Mouse (Mus musculus): ENCODE results near the gene Topors.
A peak's percentile ranks its signal among the peaks of the same experiment; 100 is the strongest.

The Topors gene

DNA sequence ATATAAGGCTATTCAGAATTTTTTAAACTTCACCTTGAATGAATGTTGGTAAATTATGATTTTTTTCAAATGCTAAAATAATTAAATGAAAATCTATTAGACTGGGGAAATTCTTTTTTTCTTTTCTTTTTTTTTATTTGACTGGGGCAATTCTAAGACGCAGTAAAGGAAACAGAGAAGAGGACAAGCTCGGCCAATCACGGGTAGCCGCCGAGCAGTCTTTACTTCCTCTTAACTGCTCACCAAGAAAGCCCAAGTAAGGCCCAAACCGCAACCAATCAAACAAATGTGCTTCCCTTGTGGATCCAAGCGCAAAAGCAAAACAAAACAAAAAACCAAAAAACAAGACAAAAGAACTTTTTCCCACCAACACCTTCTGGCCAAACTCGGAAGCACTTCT, 25.6 kb downstream of the Topors start:
- no peak for DNase-seq

DNA sequence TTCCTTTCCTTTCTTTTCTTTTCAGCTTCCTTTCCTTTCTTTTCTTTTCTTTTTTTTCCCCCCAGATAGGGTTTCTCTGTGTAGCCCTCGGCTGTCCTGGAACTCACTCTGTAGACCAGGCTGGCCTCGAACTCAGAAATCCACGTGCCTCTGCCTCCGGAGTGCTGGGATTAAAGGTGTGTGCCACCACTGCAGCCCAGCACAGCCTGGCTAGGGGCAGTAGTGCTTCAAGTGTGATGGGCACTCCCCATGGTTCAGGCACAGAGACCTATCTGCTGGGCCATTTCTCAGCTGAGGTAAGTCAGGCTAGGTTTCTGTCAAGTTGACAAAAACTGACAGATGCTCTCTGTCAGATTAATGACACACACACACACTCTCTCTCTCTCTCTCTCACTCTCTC, 26.6 kb downstream of the Topors start:
- no peak for DNase-seq

DNA sequence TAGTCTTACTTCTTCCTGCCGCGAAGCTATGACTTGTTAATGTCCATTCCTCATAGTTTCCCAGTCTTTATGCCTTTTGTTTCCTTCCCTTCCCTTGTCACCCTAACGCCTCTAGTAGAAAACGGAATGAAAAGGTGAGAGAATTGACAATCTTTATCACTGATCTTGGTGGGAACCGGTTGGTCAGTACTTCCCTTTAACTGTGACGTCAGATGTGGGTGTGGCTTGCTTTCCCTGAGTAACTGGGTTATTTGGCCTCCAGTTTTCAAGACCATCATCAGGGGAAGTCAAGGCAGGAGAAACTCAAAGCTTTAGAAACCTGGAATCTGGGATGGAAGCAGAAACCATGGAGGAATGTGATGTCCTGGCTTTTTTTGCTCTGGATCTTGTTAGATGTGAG, 27.7 kb downstream of the Topors start:
- peak in 1 of 2 experiments; percentile 22 for DNase-seq

DNA sequence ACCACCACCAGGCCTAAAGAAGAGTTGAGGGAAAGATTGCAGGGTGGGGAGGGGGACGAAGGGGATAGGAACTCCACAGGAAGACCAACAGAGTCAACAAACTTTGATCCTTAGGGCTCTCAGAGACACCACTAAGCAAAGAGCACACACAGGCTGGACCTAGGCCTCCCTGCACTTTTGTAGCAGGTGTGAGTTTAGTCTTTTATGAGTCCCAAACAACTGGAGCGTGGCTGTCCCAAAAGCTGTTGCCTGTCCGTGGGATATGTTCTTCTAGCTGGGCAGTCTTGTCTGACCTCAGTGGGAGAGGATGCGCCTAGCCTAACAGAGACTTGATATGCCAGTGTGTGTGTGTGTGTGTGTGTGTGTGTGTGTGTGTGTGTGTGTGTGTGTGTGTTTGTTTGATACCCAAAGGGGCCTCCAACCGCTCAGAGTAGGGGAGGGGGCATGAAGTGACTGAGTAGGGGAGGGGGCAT, 29.3 kb downstream of the Topors start:
- no peak for DNase-seq

DNA sequence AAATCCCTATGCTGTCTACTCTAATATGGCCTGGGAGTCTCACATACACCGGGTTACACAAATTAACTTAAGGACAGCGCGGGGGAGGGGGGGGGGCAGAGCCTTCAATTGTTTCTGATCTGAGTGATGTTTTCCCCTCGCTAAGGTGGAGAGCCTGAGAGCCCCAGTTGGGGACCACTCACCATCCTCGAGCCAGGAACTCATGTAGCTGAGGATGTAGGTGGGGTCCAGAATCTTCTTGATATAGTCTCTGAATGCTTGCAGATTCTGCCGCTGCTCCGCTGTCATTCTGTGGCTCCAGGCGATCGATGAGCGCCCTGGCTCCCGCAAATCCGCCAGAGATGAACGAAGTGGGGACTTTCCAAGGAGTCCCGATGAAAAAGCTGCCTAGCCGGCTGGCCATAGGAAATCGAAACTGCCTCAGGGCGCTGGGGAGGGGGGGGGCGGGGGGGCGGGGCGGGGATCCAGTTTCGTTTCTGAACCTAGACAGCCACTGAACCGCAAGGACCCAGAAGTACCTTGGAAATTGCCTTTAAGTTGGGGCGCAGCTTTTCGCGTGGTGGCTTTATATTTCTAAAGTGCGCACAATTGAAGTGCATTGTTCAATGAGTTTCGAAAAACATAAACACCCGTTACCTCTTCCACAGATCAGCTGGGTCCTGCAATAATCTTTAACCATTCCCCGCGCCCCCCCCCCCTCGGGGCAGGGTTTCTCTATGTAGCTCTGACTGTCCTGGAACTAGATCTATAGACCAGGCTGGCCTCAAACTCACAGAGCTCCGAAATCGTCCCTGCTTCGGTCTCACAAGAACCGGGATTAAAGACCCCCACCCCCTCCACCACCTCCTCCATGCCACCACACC, 30.0 kb downstream of the Topors start, which contains the start of gene Ddx58:
Gene Ddx58, minus strand, starts transcription at position 420 of the 863 bp plus-strand sequence.
- peak; percentile 44 to 66 for DNase-seq

DNA sequence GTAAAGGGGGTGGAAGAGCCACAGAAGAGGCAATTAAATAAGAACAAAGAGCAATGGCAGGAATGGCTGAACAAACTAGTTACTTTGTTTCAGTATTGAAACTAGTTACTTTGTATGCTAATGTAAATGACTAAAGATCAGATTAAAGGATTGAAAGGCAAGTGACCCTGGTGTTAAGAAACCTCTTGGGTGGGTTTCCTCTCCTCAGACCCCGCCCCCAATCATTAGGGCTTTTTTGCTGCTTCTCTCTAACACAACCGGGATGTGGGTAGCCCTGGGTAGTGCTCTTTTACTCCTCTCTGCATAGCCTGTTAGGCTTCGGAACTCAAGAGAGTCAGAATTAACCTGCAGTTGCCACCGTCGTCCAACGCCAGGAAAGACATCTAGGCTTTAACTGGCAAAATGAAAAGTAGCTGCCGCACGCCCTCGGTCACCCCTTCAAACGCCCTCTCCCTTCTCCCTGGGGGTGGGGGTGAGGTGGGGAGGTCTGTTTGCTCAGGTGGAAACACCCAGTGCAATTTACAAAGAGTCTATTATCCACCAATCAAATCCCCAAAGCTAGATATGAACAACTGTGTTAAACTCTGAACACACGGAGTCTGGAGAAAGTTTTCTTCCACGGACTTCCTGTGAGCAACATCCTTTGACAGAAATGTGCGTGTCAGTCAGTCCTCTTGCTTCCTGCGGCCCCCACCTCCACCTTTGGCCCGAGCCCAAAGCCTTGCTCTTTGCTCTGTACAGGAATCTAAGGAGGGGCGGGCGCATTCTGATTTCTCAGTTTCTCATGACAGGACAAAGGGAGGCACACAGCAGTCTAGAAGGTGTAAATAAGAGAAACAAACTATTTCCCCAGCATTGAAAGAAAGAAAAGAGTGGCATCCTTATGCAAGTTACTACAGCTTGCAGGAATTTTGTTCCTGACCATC, 30.9 kb downstream of the Topors start:
- DNase-seq: peak; percentile 91 to 93

DNA sequence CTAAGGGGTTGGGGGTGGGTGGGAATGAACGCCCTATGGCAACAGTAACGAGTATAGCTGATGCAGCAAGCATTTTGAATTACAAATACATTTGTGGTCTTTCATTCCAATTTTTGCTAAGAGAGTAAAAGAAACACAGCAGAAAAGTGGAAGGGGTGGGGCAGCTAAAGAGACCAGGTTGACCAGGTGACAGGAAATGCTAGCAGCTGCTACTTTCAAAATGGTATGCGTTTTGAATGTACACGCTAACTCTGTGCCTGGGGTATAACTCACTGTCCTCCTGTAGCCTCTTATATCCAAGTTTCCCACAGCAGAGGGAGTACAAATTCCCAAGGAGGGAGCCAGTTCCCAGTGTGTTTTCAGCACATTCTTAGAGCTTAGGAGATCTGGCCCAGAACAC, 32.8 kb downstream of the Topors start:
- no peak for DNase-seq

DNA sequence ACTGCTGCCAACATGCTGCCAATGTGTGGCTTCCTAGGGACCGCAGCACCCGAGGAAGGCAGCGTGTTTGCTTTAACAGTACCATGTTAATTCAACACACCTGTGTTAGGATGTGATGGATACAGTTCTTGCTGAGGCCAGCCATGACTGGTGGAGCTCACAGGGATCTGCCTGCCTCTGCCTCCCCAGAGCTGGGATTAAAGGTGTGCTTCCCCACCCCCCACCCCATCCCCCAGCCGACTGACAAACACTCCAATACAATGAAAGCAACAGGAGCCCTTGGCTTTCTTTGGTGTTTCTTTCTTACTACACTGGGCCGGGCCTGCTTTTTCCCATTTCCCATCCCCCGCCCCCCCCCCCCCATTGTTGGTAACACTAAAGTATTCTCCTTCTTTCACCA, 35.4 kb downstream of the Topors start:
- DNase-seq: no peak

DNA sequence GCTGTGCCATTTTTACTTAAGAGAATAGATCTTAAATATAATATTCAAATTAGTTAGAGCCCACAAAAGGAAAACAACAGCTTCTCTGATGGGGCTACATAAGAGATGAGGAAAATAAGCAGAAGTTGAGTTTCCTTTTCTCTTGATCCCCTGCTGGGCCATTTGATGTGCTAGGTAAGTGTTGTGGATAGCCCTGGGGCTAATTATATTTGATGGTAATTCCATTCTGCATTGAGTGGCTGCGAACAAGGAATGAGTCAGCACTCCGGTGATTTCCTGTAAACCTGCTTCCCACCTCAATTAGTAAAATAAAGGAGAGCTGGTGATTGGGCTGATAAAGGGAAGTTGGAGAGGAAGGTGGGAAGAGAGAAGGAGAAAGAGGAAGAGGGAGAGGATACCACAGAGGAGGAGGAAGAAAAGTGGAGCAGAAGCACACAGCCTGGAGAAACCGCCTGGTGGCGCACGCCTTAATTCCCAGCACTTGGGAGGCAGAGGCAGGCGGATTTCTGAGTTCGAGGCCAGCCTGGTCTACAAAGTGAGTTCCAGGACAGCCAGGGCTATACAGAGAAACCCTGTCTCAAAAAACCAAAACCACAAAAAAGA, 36.5 kb downstream of the Topors start:
- DNase-seq: no peak

DNA sequence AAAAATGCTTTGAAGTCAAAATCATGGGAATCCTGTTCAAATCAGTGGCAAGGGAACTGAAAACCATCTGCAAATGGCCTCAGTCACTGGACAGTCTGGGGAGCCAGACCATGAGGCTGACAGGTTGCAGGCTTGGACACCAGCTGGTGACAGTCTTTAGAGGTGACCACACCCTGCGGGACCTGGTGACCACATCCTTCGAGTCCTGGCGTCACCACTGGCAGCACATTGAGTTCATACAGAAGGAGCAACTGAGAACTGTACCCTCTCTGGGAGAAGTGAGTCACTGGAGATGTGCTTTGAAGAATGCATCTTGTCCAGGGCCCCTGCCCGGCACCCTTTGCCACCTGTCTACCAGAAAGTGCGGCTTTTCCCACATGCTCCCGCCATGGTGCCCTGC, 39.9 kb downstream of the Topors start:
- DNase-seq: no peak

DNA sequence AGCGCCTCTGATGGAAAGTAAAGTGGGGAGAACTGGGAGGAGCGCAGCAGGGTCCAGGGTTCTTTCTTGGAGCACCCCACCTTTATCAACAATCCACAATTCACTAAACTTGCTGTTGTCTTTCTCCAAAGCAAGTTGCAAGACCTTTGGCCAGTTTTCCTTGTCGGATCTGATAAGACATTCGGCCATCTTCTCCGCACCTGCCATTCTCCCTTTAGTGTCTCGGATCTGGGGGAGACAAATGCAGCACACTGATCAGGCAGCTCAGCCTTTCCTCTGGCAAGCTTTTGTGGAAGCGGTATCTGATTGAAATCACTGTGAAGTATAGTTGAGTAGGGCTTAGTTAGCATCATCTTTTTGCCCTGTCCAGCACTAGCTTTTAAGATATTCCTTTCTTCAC, 41.8 kb downstream of the Topors start:
- DNase-seq: no peak

DNA sequence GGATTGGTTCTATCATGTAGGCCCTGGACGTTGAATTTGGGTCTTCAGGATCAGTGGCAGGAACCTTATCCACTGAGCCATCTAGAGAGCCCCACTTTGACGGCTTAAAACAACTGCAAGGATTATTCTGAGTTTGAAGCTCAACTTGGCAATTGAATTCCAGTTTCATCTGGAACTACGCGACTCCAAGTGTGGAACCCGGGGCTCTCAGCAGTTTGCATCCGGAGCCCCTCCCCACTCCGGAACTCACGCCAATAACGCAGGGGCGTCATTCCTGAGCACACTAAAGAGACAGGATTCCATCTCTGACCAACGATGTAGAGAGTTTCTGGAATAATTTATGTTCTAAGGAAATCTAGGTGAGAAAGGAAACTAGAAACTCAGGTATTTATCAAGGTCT, 42.5 kb downstream of the Topors start:
- no peak for DNase-seq

DNA sequence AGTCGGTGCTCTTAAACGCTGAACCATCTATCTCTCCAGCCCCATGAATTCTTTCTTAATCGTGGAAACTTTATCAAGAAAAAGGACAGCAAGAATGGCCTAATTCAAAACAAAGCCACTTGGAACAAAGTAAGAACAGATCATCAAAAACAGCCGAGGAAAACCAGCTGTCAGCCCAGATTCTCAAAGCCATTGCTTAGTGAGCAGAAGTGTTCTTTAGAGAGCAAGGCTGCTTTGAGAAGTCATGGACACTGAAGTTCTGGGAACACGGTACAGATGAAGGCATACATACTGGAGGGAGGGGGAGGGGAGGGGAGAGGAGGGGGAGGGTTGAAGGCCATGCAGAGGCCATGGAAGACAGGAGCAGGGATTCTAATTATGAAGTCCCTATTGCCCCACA, 43.6 kb downstream of the Topors start:
- no peak for DNase-seq

DNA sequence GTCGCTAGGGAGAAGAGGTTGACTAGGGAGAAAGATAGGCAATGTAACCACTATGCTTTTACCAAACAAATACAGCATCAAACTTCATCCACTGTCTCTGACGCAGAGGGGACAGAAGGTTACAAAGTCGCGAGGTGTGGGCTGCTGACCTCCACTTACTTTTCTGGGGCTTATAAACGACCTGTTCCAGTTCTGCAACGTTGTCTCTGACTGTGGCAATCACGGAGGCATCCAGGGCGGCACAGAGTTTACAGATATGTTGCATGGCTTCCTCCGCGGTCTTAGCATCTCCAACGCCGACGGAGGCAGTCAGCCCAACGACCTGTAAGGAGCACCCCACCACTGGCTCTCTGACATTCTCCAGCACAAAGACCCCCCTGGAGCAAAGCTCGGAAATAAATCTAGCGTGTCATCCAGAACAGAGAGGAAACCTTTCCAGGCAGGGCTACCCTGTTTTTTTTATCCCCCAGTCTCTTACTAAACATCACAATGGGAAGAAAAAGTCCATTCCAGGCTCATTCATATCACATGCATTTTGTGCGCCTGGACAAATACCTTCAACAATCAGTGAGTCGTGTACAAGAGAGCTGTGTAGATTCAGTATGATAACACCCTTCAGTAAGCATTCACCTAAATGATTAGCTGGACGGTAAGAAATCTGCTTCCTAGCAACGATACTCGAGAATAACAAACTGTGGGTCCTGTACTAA, 47.6 kb downstream of the Topors start:
- no peak for DNase-seq

DNA sequence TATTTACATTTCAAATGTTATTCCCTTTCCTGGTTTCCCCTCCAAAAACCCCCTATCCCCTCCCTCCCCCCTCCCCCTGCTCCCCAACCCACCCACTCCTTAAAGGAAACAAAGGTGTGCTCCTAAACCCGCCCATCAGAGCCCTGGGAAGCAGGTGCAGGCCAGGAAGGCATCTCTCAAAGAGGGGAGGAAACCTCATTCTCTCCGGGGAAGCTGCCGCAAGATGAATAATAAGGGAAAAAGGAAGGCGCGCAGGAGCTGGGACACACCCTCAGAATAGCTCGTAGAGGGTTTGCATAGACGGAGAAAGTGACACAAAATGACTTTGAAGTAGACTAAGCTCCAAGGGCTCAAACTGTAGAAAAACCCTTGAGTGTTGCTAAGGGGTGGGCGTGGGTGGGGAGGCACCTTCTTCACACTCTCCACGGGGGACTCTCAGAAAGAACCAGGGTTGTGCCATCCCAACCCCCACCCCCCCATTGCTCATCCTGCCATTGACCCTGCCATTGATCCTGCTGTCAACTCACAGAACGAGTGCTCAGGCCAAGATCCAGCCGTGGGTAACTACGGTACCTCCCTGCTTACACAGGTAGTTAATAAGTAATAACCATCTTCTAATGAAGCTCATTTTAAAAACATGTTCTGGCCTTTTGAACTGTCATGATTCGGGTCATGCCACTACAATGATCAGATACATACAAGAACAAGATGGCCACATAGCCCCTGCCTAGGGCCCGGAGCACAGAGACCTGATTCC, 48.5 kb downstream of the Topors start:
- DNase-seq: peak in 1 of 2 experiments; percentile 45

DNA sequence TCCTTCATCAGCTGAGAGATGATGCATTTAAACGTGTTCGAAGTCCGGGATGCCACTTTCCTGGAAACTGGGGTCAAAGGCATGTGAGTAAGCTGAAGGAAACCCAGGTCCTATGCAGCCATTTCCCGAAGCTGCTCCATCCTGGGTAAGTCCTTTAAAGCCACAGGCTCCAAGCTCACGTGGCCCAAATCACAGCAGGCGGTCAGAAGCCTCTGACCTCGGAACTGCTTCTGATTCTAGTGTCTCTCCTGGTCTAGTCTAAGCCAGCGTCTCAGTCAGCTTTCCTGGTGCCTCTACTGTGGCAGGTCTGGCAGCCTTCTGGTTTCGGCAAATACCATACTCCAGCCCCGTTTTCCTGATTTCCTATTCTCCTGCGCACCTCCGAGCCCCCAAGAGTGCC, 49.2 kb downstream of the Topors start:
- peak in 1 of 2 experiments; percentile 36 for DNase-seq

DNA sequence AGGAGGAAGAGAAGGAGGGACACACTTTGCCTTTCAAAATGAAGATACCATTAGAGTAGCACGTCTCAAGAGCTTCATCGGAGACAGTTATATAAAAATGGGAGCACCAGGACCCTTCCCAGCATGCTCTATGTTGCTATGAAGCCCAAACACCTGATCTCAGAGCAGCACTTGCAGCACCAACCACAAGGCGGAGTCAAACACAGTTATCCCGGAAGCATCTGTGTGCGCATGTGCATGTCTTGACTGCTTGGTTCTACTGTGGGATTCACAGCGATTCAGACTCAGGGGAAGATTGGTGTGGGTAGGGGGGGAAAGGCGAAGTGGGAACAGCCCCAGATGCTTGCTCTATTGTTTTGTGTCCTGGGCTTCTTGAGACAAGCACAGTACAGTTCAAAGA, 51.3 kb downstream of the Topors start:
- DNase-seq: peak; percentile 50 to 51

DNA sequence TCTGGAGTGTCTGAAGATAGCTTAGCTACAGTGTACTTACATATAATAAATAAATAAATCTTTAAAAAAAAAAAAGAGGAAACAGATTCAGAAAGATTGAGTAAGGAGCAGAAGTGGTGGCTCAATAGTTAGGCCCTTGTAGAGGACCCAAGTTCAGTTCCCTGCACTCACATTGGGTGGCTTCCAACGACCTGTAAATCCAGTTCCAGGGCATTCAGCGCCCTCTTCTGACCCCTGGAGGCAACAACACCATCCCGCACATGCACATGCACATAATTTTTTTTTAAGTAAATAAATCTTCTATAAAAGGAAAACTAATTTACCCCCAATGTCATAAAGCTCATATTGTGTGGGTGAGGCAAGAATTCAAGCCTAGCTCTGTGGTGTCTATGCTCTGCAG, 51.7 kb downstream of the Topors start:
- DNase-seq: no peak

DNA sequence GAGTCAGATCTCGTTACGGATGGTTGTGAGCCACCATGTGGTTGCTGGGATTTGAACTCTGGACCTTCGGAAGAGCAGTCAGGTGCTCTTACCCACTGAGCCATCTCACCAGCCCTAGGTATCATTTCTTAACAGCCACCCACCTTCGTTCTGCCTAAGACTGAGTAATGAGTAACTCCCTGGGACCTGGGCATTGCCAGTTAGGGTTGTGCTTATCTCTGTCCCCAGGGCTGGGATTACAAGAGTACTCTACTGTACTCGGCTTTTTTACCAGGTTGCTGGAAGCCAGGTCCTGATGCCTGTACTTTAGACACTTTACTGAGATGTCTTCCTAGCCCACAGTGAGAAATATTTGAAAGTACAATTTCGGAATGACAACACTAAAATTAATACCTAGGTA, 57.5 kb downstream of the Topors start:
- DNase-seq: no peak

Data from kidney, postnatal 25 days (tissue).